Mouse (Mus musculus) ES-E14 (cell line): ENCODE measurements around the gene Fat1. TPM values are rescaled to one million over a fixed set of nuclear protein-coding genes. Genes with fewer than 3 reads are reported as not detected.

ENCODE experiments used
- DNase-seq: peaks from one replicate; pipeline ENCODE4 v3.0.0-alpha.2; 2013; ENCODE audit warnings: low read depth, low spot score
- H3K27ac ChIP-seq: 2 replicates; pipeline ENCODE4 v1.5.1; 2012; ENCODE audit warnings: low read depth, mild to moderate bottlenecking, low read length, moderate library complexity, mixed read lengths; ENCODE audit not compliant: poor library complexity, insufficient read depth, severe bottlenecking
- H3K36me3 ChIP-seq: 2 replicates; pipeline ENCODE4 v1.6.1; 2012; ENCODE audit warnings: mild to moderate bottlenecking, low read length, moderate library complexity, mixed read lengths; ENCODE audit not compliant: control insufficient read depth, poor library complexity, insufficient read depth, severe bottlenecking
- H3K4me1 ChIP-seq, 2 experiments: fragments of 150-350 bp in 1 of 2; sonication (generic) in 1 of 2; 2 replicates each; pipeline ENCODE4 v1.6.1; 2012; ENCODE audit warnings: low read length in 2 of 2, mild to moderate bottlenecking in 1 of 2, mixed read lengths in 1 of 2; ENCODE audit not compliant: control insufficient read depth in 2 of 2, insufficient read depth in 2 of 2, poor library complexity in 1 of 2
- H3K4me3 ChIP-seq, 2 experiments: fragments of 150-350 bp in 1 of 2; sonication (generic) in 1 of 2; 2 replicates each; pipeline ENCODE4 v1.5.1; 2012; ENCODE audit warnings: low read length in 2 of 2, low read depth in 1 of 2, mild to moderate bottlenecking in 1 of 2, mixed read lengths in 1 of 2; ENCODE audit not compliant: insufficient read depth in 1 of 2, poor library complexity in 1 of 2, severe bottlenecking in 1 of 2
- H3K9ac ChIP-seq: 2 replicates; pipeline ENCODE4 v1.6.1; 2012; ENCODE audit warnings: low read depth, mild to moderate bottlenecking, low read length, mixed read lengths; ENCODE audit not compliant: poor library complexity, insufficient read depth, severe bottlenecking
- H3K9me3 ChIP-seq: fragments of 150-350 bp; sonication (generic); 2 replicates; pipeline ENCODE4 v1.6.1; 2012; ENCODE audit warnings: low read depth, mild to moderate bottlenecking, low read length; ENCODE audit not compliant: control insufficient read depth, insufficient read depth
- CHD2 ChIP-seq: IDR thresholded peaks from 2 replicates; pipeline ENCODE4 v1.6.1; 2014; ENCODE audit warnings: mild to moderate bottlenecking, low read depth, low read length, inconsistent platforms
- HCFC1 ChIP-seq: IDR thresholded peaks from 2 replicates; pipeline ENCODE4 v1.6.1; 2012; ENCODE audit warnings: low read length, inconsistent platforms, borderline replicate concordance; ENCODE audit not compliant: insufficient read depth
- MAFK ChIP-seq: IDR thresholded peaks from 2 replicates; pipeline ENCODE4 v1.6.1; 2014; ENCODE audit warnings: mild to moderate bottlenecking, low read depth, low read length, inconsistent platforms; ENCODE audit not compliant: insufficient read depth
- ZC3H11A ChIP-seq: IDR thresholded peaks from 2 replicates; pipeline ENCODE4 v1.6.1; 2012; ENCODE audit warnings: low read depth, mild to moderate bottlenecking, inconsistent platforms, low read length, borderline replicate concordance
- ZNF384 ChIP-seq: IDR thresholded peaks from 2 replicates; pipeline ENCODE4 v1.6.1; 2012; ENCODE audit warnings: low read depth, low read length, inconsistent platforms
- in situ Hi-C, 2 experiments: fragments of 600-800 bp; cut with MboI; formaldehyde crosslinking; loops; one replicate each; pipeline ENCODE4 v1.15.1; 2025; ENCODE audit warnings: low sequenced_read_pairs in 2 of 2, inconsistent platforms in 1 of 2; ENCODE audit not compliant: unreplicated experiment in 2 of 2
- total RNA-seq: library from RNA; depleted of rRNA; stranded (reverse); fragments of 300-350 nt; gene quantifications from 2 replicates; pipeline ENCODE4 v1.2.3, GENCODE M21; 2012

The Fat1 gene
- total RNA-seq, 1 experiment, result 196 TPM

DNA sequence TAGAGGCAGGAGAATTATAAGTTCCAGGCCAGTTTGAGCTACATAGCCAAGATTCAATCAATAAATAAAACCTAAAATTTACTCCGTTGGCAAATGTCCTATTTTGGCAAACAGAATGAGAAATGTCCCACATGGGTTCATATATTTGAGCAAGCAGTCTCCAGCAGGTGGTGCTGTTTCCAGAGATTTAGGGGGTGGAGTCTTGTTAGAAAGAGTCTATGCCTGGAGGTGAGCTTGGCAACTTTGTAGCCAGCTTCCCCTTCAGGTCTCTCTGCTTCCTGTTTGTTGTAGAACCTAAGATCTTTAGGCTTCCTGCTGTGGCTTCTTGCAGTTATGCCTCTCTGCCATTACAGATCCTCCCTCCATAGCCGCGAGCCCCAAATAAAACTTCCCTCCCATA is 120.3 kb downstream of the Fat1 start:
- Histone ChIP-seq H3K9me3 (no peaks in the 10 kb centered on the region), H3K9ac (no peak overlapping the region), H3K4me1 (peaks cover 0 to 3% of the 10 kb centered on the region in 2 experiments; a peak in 2 of 4 replicates), H3K27ac (no peak overlapping the region), H3K36me3 (peaks cover 15% of the 10 kb centered on the region; the same call in 1 of the 2 replicates), H3K4me3 (no peak overlapping the region)
- no peak for DNase-seq
- in situ Hi-C loops, result loop anchor here in 1 of 2 experiments (5.0 kb wide), 1 partner anchor 187 kb away; no protein-coding TSS in a partner anchor
- TF ChIP-seq CHD2 (no peak), MAFK (no peak), HCFC1 (no peak), ZNF384 (no peak), ZC3H11A (no peak)

DNA sequence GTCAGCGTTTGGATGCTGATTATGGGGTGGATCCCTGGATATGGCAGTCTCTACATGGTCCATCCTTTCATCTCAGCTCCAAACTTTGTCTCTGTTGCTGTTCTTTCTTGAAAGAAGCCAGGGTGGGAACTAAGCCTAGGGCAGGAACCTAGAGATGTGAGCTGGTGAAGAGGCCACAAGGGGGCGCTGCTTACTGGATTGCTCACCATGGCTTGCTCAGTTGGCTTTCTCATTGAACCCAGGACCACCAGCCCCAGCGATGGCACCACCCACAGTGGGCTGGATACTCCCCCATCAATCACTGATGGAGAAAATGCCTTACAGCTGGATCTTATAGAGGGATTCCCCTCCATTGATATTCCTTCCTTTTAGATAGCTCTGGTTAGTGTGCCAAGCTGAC is 121.6 kb downstream of the Fat1 start:
- Histone ChIP-seq H3K27ac (no peak overlapping the region), H3K36me3 (peaks cover 6% of the 10 kb centered on the region; the same call in 1 of the 2 replicates), H3K4me1 (no peaks in the 10 kb centered on the region), H3K9me3 (no peaks in the 10 kb centered on the region), H3K4me3 (no peak overlapping the region), H3K9ac (no peak overlapping the region)
- no peak for TF ChIP-seq CHD2
- peak; percentile 45; the same call in 1 of the 2 replicates for TF ChIP-seq ZC3H11A
- DNase-seq, result no peak
- in situ Hi-C loops, result loop anchor here in 1 of 2 experiments (5.0 kb wide), 1 partner anchor 185 kb away; no protein-coding TSS in a partner anchor

DNA sequence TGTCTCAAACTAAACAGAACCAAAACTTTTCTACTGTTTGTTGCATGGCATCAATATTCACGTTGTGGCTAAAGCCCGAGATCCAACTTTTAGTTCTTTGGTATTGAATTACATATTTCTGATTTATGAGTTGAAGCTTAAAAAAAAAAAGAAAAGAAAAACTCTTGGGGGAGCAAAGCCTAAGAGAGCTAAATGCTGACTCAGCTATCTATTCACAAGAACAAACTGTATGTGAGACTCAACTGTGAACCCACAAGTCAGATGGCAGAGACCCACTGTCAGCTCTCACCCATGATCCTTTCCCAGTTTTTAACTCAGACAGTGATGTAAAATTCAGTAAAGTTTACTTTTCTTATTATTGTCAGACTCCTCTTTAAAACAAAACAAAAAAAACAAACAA is 124.8 kb downstream of the Fat1 start:
- TF ChIP-seq HCFC1 (no peak), ZC3H11A (no peak), ZNF384 (no peak), MAFK (peak; percentile 95)
- no peak overlapping the region for H3K27ac ChIP-seq
- no peak overlapping the region for H3K4me3 ChIP-seq
- H3K4me1 ChIP-seq, result peaks cover 0 to 4% of the 10 kb centered on the region in 2 experiments; a peak in 3 of 4 replicates
- no peak overlapping the region for H3K9ac ChIP-seq
- no peaks in the 10 kb centered on the region for H3K9me3 ChIP-seq
- DNase-seq, result no peak
- in situ Hi-C loops, result no loop called here
- H3K36me3 ChIP-seq, result no peaks in the 10 kb centered on the region

DNA sequence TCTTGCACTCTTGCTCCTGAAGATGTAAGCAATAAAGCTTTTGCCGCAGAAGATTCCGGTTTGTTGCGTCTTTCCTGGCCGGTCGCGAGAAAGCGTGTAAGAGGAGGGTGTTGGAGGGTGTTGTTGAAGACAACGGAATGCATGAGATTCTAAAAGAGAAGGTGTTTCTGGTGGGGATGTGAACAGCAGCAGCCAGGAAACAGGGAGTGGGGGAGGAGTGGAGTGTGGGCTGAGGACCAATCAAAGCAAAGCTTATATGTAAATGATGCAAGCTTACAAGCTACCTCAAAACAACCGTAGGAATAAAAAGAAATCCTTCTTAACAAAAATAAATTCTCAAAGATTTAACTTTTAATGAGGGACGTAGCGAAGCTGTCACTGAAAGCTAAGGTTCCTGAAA is 127.1 kb downstream of the Fat1 start:
- in situ Hi-C loops, result no loop called here

More for the DNA sequence above, 127.1 kb downstream of the Fat1 start:
- TF ChIP-seq HCFC1 (no peak), CHD2 (no peak), MAFK (no peak), ZC3H11A (no peak), ZNF384 (no peak)
- Histone ChIP-seq H3K27ac (no peak overlapping the region), H3K4me3 (peak overlapping the region in 1 of 2 experiments; percentile 50; a peak in 2 of 4 replicates), H3K9ac (no peak overlapping the region), H3K9me3 (no peaks in the 10 kb centered on the region), H3K36me3 (no peaks in the 10 kb centered on the region), H3K4me1 (peaks cover 0 to 7% of the 10 kb centered on the region in 2 experiments)
- DNase-seq, result no peak
